Mouse (Mus musculus): Measurements from ENCODE around the gene Ociad1. TPM values are rescaled to one million over a fixed set of nuclear protein-coding genes. Genes with fewer than 3 reads are reported as not detected.

Ociad1 gene
- total RNA-seq, 2 experiments from 2014 or later: 454 to 476 TPM

Other genes with a start within 250 kb of the Ociad1 start
- gene Fryl, start 36.2 kb upstream of the Ociad1 start, total RNA-seq (2021): 10 to 100 TPM; 60.0 to 65.0 TPM
- gene Ociad2, start 48.2 kb downstream of the Ociad1 start, total RNA-seq (2021): 100 to 1,000 TPM; 122 to 128 TPM
- 1 to 10 TPM in 1 of 2 experiments, under 1 TPM in 1; 0.62 to 1.3 TPM for gene Cwh43, start 113.3 kb downstream of the Ociad1 start, total RNA-seq (2021)
- gene Dcun1d4, start 188.2 kb downstream of the Ociad1 start, total RNA-seq (2021): 100 to 1,000 TPM; 114 to 122 TPM